Mouse (Mus musculus): ENCODE measurements around the gene Tnrc18. TPM values are rescaled to one million over a fixed set of nuclear protein-coding genes. Genes with fewer than 3 reads are reported as not detected.

Tnrc18 gene
- polyA plus RNA-seq, 1 experiment from 2014 or later = 23.3 TPM

GRCm38 (mm10) chr5:142690343-142690742, 127.1 kb downstream of the Tnrc18 start:
- ATAC-seq = no peak
- Histone ChIP-seq H3K4me1 (ENCODE audit: control insufficient read depth, insufficient read depth, low read length) (peaks cover 11% of the 10 kb centered on the region), H3K9ac (ENCODE audit: low read depth, low read length) (no peak overlapping the region), H3K9me3 (replicated peaks; ENCODE audit: control insufficient read depth, low read length, poor library complexity, severe bottlenecking) (no peaks in the 10 kb centered on the region), H3K4me3 (ENCODE audit: low read depth, low read length) (no peak overlapping the region), H3K27me3 (ENCODE audit: control insufficient read depth, insufficient read depth, low read depth, low read length) (no peaks in the 10 kb centered on the region), H3K4me2 (ENCODE audit: low read length) (no peak overlapping the region), H3K27ac (ENCODE audit: low read length) (no peak overlapping the region), H3K36me3 (ENCODE audit: control insufficient read depth, insufficient read depth, low read length) (no peaks in the 10 kb centered on the region)
- 82% methylated on average over 3 of the region's 3 CpGs for WGBS

DNA sequence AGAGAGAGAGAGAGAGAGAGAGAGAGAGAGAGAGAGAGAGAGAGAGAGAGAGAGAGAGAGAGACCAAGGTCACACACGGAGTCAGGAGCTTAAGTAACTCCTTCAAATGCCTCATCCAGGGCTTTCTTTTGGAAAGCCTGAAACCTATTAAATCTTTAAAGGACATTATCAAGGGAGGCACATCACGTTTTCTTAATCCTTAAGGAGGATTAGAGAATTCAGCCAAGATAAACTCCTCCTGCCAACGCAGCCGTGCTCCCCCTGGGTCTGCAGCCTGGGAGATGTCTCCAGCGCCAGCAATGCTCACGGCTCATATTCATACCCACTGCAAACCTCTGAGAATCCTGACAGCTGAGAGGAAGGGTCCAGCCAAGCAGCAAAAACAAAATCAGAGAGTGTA, 128.6 kb downstream of the Tnrc18 start:
- Histone ChIP-seq H3K4me2 (ENCODE audit: low read length) (0 out of 2 replicates have a peak overlapping the region, but pooled peaks have one; percentile 5), H3K4me3 (ENCODE audit: low read depth, low read length) (no peak overlapping the region), H3K4me1 (ENCODE audit: control insufficient read depth, insufficient read depth, low read length) (peaks cover 11% of the 10 kb centered on the region), H3K9ac (ENCODE audit: low read depth, low read length) (no peak overlapping the region), H3K9me3 (replicated peaks; ENCODE audit: control insufficient read depth, low read length, poor library complexity, severe bottlenecking) (no peaks in the 10 kb centered on the region), H3K36me3 (ENCODE audit: control insufficient read depth, insufficient read depth, low read length) (no peaks in the 10 kb centered on the region), H3K27ac (ENCODE audit: low read length) (peak overlapping the region; percentile 55), H3K27me3 (ENCODE audit: control insufficient read depth, insufficient read depth, low read depth, low read length) (no peaks in the 10 kb centered on the region)
- ATAC-seq = no peak; the same call in 1 of the 2 replicates
- WGBS = 11% methylated on average over 6 of the region's 6 CpGs

DNA sequence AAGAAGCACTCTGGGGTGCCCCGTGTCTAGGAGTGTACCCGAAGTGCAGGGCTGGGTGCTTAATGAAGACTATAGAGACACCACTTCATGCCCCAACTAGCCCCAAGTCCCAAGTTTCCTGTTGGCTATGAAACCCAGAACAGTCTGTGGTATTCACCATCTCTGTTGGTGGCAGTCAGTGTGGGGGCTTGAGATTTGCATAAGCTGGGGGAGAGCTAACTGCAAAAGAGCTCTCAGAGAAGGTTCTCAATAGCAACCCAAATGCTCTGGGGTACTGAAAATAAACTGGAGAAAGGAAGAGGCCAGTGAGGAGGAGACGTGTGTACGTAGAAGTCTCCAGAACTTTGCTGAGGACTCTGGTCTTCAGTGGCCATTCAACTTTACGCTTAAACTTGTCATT, 134.9 kb downstream of the Tnrc18 start:
- no peaks in the 10 kb centered on the region for H3K36me3 ChIP-seq (ENCODE audit: control insufficient read depth, insufficient read depth, low read length)
- H3K27me3 ChIP-seq (ENCODE audit: control insufficient read depth, insufficient read depth, low read depth, low read length) = no peaks in the 10 kb centered on the region
- H3K4me1 ChIP-seq (ENCODE audit: control insufficient read depth, insufficient read depth, low read length) = no peaks in the 10 kb centered on the region
- H3K9ac ChIP-seq (ENCODE audit: low read depth, low read length) = no peak overlapping the region
- no peak overlapping the region for H3K4me3 ChIP-seq (ENCODE audit: low read depth, low read length)
- no peak overlapping the region for H3K27ac ChIP-seq (ENCODE audit: low read length)
- WGBS = 86% methylated on average over 5 of the region's 5 CpGs
- no peaks in the 10 kb centered on the region for H3K9me3 ChIP-seq (replicated peaks; ENCODE audit: control insufficient read depth, low read length, poor library complexity, severe bottlenecking)
- ATAC-seq = no peak
- no peak overlapping the region for H3K4me2 ChIP-seq (ENCODE audit: low read length)

DNA sequence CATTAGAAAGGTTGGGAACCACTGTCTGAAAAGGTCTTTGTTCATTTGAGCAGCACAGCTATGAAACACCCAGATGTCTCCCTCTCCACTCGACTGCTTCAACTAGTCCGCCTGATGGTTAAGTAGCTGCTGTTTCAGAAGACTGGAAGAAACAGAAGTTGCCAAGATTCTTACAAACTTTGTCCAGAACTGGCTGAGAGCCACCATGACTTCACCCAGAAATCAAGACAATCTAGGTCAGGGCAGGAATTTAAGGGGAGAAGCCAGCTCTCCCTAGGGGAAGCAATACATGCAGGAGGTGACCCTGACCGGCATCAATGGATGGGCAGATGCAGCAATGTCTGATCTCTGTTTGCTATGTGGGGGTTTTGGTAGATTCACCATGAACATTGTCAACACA, 135.6 kb downstream of the Tnrc18 start:
- H3K4me3 ChIP-seq (ENCODE audit: low read depth, low read length) = no peak overlapping the region
- 72% methylated on average over 3 of the region's 3 CpGs for WGBS
- H3K36me3 ChIP-seq (ENCODE audit: control insufficient read depth, insufficient read depth, low read length) = no peaks in the 10 kb centered on the region
- H3K9me3 ChIP-seq (replicated peaks; ENCODE audit: control insufficient read depth, low read length, poor library complexity, severe bottlenecking) = no peaks in the 10 kb centered on the region
- no peak for ATAC-seq
- no peak overlapping the region for H3K9ac ChIP-seq (ENCODE audit: low read depth, low read length)
- H3K27me3 ChIP-seq (ENCODE audit: control insufficient read depth, insufficient read depth, low read depth, low read length) = no peaks in the 10 kb centered on the region
- H3K4me2 ChIP-seq (ENCODE audit: low read length) = no peak overlapping the region
- H3K4me1 ChIP-seq (ENCODE audit: control insufficient read depth, insufficient read depth, low read length) = no peaks in the 10 kb centered on the region
- no peak overlapping the region for H3K27ac ChIP-seq (ENCODE audit: low read length)

DNA sequence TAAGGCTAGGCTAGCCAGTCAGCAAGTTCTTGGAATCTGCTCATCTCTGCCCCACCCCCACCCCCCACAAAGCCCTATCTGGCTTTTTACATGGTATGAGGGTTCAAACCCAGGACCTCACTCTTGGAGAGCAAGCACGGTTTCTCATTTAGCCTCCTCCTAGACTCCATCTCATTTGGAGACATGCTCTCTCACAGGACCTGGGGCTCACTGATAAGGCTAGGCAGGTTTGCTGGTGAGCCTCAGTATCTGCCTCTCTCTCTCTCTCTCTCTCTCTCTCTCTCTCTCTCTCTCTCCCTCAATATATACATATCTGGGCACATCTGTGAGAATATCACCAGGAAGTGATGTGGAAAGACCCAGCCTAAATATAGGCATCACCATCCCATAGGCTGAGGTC, 138.4 kb downstream of the Tnrc18 start:
- no peak for ATAC-seq
- H3K36me3 ChIP-seq (ENCODE audit: control insufficient read depth, insufficient read depth, low read length) = no peaks in the 10 kb centered on the region
- no peaks in the 10 kb centered on the region for H3K27me3 ChIP-seq (ENCODE audit: control insufficient read depth, insufficient read depth, low read depth, low read length)
- H3K9me3 ChIP-seq (replicated peaks; ENCODE audit: control insufficient read depth, low read length, poor library complexity, severe bottlenecking) = no peaks in the 10 kb centered on the region
- H3K9ac ChIP-seq (ENCODE audit: low read depth, low read length) = no peak overlapping the region
- H3K4me3 ChIP-seq (ENCODE audit: low read depth, low read length) = no peak overlapping the region
- no peak overlapping the region for H3K4me2 ChIP-seq (ENCODE audit: low read length)
- H3K27ac ChIP-seq (ENCODE audit: low read length) = no peak overlapping the region
- 95% methylated on average over 1 of the region's 1 CpGs for WGBS
- no peaks in the 10 kb centered on the region for H3K4me1 ChIP-seq (ENCODE audit: control insufficient read depth, insufficient read depth, low read length)

- H3K36me3 ChIP-seq (ENCODE audit: control insufficient read depth, insufficient read depth, low read length) = no peaks in the 10 kb centered on the region
- H3K9ac ChIP-seq (ENCODE audit: low read depth, low read length) = no peak overlapping the region
- no peak for ATAC-seq
- no peak overlapping the region for H3K4me2 ChIP-seq (ENCODE audit: low read length)
- WGBS = 58% methylated on average over 7 of the region's 7 CpGs
- H3K4me1 ChIP-seq (ENCODE audit: control insufficient read depth, insufficient read depth, low read length) = no peaks in the 10 kb centered on the region
- no peak overlapping the region for H3K27ac ChIP-seq (ENCODE audit: low read length)
- no peak overlapping the region for H3K4me3 ChIP-seq (ENCODE audit: low read depth, low read length)
- H3K9me3 ChIP-seq (replicated peaks; ENCODE audit: control insufficient read depth, low read length, poor library complexity, severe bottlenecking) = no peaks in the 10 kb centered on the region
- H3K27me3 ChIP-seq (ENCODE audit: control insufficient read depth, insufficient read depth, low read depth, low read length) = no peaks in the 10 kb centered on the region
Measured at GRCm38 (mm10) chr5:142678141-142678571, 139.3 kb downstream of the Tnrc18 start.

Other genes starting within 250 kb of the Tnrc18 start
- gene Mmd2, start 208.9 kb downstream of the Tnrc18 start, polyA plus RNA-seq (2015; fragmentation: Nextera tagmentation; extraction: Ambion mirVana) = 52.2 and 74.2 TPM in 2 replicates
- gene Wipi2, start 190.0 kb downstream of the Tnrc18 start, polyA plus RNA-seq (2015; fragmentation: Nextera tagmentation; extraction: Ambion mirVana) = 43.9 and 45.1 TPM in 2 replicates
- 83.1 and 84.7 TPM in 2 replicates for gene Slc29a4, start 125.2 kb downstream of the Tnrc18 start, polyA plus RNA-seq (2015; fragmentation: Nextera tagmentation; extraction: Ambion mirVana)
- gene Fbxl18, start 77.8 kb upstream of the Tnrc18 start, polyA plus RNA-seq (2015; fragmentation: Nextera tagmentation; extraction: Ambion mirVana) = 29.9 and 35.1 TPM in 2 replicates
- 13,967 and 14,266 TPM in 2 replicates for gene Actb, start 89.1 kb upstream of the Tnrc18 start, polyA plus RNA-seq (2015; fragmentation: Nextera tagmentation; extraction: Ambion mirVana)
- gene Fscn1, start 142.7 kb upstream of the Tnrc18 start, polyA plus RNA-seq (2015; fragmentation: Nextera tagmentation; extraction: Ambion mirVana) = 493 and 557 TPM in 2 replicates